Mouse (Mus musculus): Measurements from ENCODE around the gene C8a. TPM values are rescaled to one million over a fixed set of nuclear protein-coding genes. Genes with fewer than 3 reads are reported as not detected.

C8a gene
- total RNA-seq, 2 experiments from 2014 or later: 12.3 to 28.2 TPM

DNA sequence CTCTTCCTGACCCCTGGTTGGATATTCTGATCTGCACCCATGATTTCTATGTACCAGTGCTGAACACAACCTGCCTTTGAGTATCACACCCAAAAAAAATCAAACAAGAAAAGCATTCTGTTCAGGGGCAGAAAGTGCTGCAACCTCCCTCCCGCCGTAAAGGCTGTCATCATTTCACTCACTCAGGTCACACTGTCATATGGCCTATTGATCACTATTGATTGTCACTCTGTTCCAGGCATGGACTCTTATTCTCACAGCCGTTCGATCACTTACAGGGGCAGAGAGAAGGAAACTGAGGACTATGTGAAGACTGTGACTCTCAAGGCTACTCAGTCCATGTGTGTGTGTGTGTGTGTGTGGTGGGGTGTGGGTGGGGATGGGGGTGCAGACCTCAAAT, 108.0 kb downstream of the C8a start:
- no peak for DNase-seq

DNA sequence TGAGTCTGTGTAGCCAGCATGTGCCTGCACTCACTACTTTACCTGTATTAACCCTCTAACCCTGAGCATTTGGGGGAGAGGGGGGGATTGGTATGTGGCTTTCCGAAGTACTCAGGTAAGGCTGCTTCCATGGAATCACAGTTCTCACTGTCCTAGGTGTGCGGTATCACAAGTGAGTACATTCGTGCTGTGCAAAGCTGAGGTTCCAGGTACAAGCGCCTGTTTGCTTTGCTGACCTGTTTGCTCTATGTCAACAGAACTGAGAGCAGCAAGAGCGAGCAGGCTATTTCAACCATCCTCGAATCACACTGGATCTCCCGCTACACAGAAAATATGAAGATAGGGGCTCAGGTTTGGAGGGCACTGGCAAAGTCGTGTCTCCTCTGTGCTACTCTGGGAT, 110.1 kb downstream of the C8a start, which contains the start of gene C8b:
Gene C8b, plus strand, starts transcription at position 253 of the 400 bp plus-strand sequence.
- DNase-seq: no peak

Other genes starting within 250 kb of the C8a start
- gene C8b, start 110.1 kb downstream of the C8a start, total RNA-seq (2021): 10 to 100 TPM in 1 of 2 experiments, 1 to 10 TPM in 1; 5.9 to 12.8 TPM
- gene Gm17662, start 19.1 kb downstream of the C8a start, total RNA-seq (2021): not detected
- under 1 TPM; 0.30 to 0.39 TPM for gene Fyb2, start 37.1 kb upstream of the C8a start, total RNA-seq (2021)
- gene Prkaa2, start 233.5 kb upstream of the C8a start, total RNA-seq (2021): 10 to 100 TPM in 1 of 2 experiments, 1 to 10 TPM in 1; 7.6 to 12.7 TPM

Data from adrenal gland, postnatal 10 days (tissue).